Mouse (Mus musculus) limb, embryonic 13.5 days (tissue): Measurements from ENCODE around the gene Olfr686. TPM values are rescaled to one million over a fixed set of nuclear protein-coding genes. Genes with fewer than 3 reads are reported as not detected.

Source experiments
- ATAC-seq: fragments of 200-750 bp; cut with Nextera tagmentation; 2 replicates; pipeline ENCODE4 v1.8.0; 2017; ENCODE audit warnings: low read depth, moderate number of reproducible peaks, moderate TSS enrichment; ENCODE audit not compliant: low FRiP score
- H3K27ac ChIP-seq: fragments of 300-500 bp; sonication (generic); 2 replicates; pipeline ENCODE4 v1.5.1; 2015; ENCODE audit warnings: inconsistent platforms, mild to moderate bottlenecking, moderate library complexity
- H3K27me3 ChIP-seq: fragments of 300-500 bp; sonication (generic); 2 replicates; pipeline ENCODE4 v1.6.1; 2015; ENCODE audit warnings: mild to moderate bottlenecking, inconsistent platforms
- H3K36me3 ChIP-seq: fragments of 300-500 bp; sonication (generic); 2 replicates; pipeline ENCODE4 v1.6.1; 2015; ENCODE audit warnings: inconsistent platforms, mild to moderate bottlenecking, moderate library complexity
- H3K4me1 ChIP-seq: fragments of 300-500 bp; sonication (generic); 2 replicates; pipeline ENCODE4 v1.6.1; 2015; ENCODE audit warnings: inconsistent platforms
- H3K4me2 ChIP-seq: fragments of 300-500 bp; sonication (generic); replicated peaks from 2 replicates; pipeline ENCODE4 v1.6.1; 2015; ENCODE audit warnings: inconsistent platforms, mild to moderate bottlenecking, moderate library complexity
- H3K4me3 ChIP-seq: fragments of 300-500 bp; sonication (generic); 2 replicates; pipeline ENCODE4 v1.5.1; 2015; ENCODE audit warnings: moderate library complexity, mild to moderate bottlenecking, inconsistent platforms
- H3K9ac ChIP-seq: fragments of 300-500 bp; sonication (generic); 2 replicates; pipeline ENCODE4 v1.6.1; 2015; ENCODE audit warnings: mild to moderate bottlenecking, inconsistent platforms
- H3K9me3 ChIP-seq: fragments of 300-500 bp; sonication (generic); 2 replicates; pipeline ENCODE4 v1.6.1; 2016; ENCODE audit warnings: inconsistent platforms
- WGBS: fragments of 180-500 bp; shearing (Covaris S2); methylation state at CpG from one replicate; pipeline ENCODE4 v1.1.7; 2015; 5-methylcytosine and 5-hydroxymethylcytosine counted together
- polyA plus RNA-seq: library from polyadenylated mRNA; unstranded; fragments of >200 nt; fragmentation: Nextera tagmentation; extraction: Ambion mirVana; gene quantifications from 2 replicates; pipeline ENCODE4 v1.2.1, GENCODE M21; 2015

The Olfr686 gene
- polyA plus RNA-seq = not detected in 2 replicates

DNA sequence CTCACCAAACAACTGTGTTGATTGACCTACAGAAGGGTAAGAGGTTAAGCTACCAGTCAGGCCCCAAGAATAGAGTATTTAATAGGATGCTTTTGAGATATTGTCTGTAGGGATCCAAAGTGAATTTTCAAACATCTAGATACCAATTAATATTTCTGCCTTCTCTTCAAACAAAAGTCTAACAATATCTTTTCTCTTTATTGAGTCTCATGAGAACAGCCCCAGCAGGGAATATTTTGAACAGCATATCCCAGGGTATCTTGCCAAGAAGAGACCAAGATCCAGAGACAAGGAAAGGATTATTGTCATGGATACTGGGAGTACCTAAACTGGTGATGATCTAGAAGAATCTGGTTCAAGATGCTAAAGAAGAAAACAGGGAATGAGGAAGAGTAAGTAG, at the start of gene Olfr686:
TSS of gene Olfr686 (minus strand) at position 101 of the 400 bp plus-strand sequence.
- no peaks in the 10 kb centered on the region for H3K9me3 ChIP-seq
- no peaks in the 10 kb centered on the region for H3K27me3 ChIP-seq
- H3K4me2 ChIP-seq = no peak within 1 kb of the TSS
- H3K4me3 ChIP-seq = no peak within 1 kb of the TSS
- ATAC-seq = no peak
- no peak within 1 kb of the TSS for H3K9ac ChIP-seq
- H3K27ac ChIP-seq = no peak within 1 kb of the TSS
- no peaks in the 10 kb centered on the region for H3K36me3 ChIP-seq
- H3K4me1 ChIP-seq = no peaks in the 10 kb centered on the region

DNA sequence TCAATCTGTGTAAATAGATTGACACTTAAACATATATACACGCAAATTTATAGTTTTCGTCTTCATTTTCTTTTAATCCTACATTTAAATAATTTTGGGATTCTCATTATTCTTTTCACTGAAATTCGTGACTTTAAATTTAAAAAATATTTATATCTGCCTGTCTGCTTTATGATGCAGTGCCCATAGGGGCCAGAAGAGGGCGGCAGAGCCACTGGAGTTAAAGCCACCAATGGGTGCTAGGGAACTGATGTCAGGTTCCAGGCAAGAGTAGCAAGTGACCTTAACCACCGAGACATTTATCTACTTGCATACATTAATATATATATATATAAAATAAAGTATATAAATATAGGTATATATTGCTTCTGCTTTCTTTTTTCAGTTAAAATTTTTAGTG, 49.4 kb upstream of the Olfr686 start:
- Histone ChIP-seq H3K9me3 (no peaks in the 10 kb centered on the region), H3K4me2 (no peak overlapping the region), H3K27me3 (no peaks in the 10 kb centered on the region), H3K4me1 (no peaks in the 10 kb centered on the region), H3K4me3 (no peak overlapping the region), H3K27ac (no peak overlapping the region), H3K9ac (no peak overlapping the region), H3K36me3 (no peaks in the 10 kb centered on the region)
- 59% methylated on average over 5 of the region's 5 CpGs for WGBS
- ATAC-seq = no peak

DNA sequence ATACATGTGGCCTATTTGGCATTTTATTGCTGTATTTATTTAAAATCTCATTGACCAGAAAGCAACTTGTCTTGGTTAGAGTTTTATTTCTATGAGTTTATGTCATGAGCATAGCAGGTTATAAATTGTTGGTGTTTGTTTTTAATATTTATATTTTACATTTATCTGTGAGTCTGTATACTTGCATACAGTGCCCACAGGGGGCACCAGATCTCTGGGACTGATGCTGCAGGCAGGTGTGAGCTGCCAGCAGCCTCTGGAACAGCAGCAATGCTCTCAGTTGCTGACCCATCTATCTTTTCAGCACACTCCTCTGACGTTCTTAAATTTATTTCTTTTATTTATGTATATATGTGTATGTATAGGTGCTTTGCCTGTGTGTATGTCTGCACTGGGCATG, 40.9 kb upstream of the Olfr686 start:
- 63% methylated on average over 1 of the region's 1 CpGs for WGBS
- Histone ChIP-seq H3K9ac (no peak overlapping the region), H3K36me3 (no peaks in the 10 kb centered on the region), H3K27ac (no peak overlapping the region), H3K27me3 (no peaks in the 10 kb centered on the region), H3K4me1 (no peaks in the 10 kb centered on the region), H3K4me2 (no peak overlapping the region), H3K9me3 (no peaks in the 10 kb centered on the region), H3K4me3 (no peak overlapping the region)
- no peak for ATAC-seq

DNA sequence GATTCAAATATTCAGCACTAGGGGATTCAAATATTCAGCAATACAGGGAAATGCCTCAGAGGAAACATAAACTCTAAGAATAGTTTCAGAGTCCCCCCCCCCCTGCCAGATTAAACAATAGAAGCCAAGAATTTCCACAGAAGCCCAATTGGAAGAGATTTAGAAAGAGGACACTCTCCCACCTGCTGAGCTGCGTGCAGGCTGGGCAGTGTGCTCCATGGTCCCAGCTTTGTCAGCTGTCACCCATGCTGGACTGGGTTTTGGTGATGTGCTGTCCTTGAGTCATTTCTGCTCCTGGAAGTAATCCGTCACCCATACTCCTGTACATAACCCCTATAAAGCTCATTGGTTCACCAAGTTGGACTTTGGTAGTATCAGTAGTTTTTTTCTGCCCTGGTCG, 40.4 kb upstream of the Olfr686 start:
- no peak overlapping the region for H3K4me3 ChIP-seq
- H3K27me3 ChIP-seq = no peaks in the 10 kb centered on the region
- H3K4me1 ChIP-seq = no peaks in the 10 kb centered on the region
- WGBS = 90% methylated on average over 3 of the region's 3 CpGs
- no peak overlapping the region for H3K9ac ChIP-seq
- ATAC-seq = no peak
- no peaks in the 10 kb centered on the region for H3K9me3 ChIP-seq
- H3K4me2 ChIP-seq = no peak overlapping the region
- H3K27ac ChIP-seq = no peak overlapping the region
- H3K36me3 ChIP-seq = no peaks in the 10 kb centered on the region

DNA sequence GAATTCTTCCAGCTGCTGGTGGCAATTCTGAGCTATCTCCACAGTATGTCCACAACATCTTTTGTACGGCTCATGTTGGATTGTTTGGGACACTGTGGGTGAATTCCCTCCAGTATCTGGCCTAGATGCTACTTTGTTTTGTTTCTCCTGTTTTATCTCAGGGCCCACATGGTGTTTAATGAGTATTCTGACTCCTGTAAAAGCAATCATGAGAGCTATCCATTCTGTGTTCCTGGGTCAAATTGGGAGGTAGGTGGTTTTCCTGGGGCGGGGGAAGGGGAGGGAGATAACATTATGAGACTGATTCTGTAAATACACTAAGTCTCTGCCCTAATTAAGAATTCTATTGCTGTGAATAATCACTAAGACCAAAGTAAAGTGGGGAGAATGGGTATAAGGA, 22.1 kb upstream of the Olfr686 start:
- WGBS = 82% methylated on average over 2 of the region's 2 CpGs
- ATAC-seq = no peak
- no peak overlapping the region for H3K9ac ChIP-seq
- no peaks in the 10 kb centered on the region for H3K36me3 ChIP-seq
- H3K4me3 ChIP-seq = no peak overlapping the region
- no peaks in the 10 kb centered on the region for H3K27me3 ChIP-seq
- H3K27ac ChIP-seq = no peak overlapping the region
- H3K4me2 ChIP-seq = no peak overlapping the region
- no peaks in the 10 kb centered on the region for H3K4me1 ChIP-seq
- H3K9me3 ChIP-seq = no peaks in the 10 kb centered on the region

DNA sequence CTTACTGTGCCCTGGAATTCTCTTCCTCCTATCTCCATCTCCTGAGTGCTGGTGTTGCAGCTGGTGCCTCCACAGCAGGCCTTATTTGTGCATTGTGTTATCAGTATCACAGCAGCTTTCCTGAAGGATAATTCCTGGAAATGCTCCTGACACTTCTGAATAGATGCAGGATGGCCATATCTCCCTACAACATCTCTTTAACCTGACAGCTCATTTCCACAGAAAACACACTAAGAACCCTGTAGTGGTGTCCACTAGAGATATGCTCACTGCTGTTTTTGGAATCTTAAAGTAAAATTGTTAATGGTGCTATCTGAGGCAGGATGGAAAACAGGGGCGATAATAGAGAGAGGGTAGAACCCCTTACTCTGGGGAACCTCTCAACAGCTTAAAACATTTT, 20.9 kb upstream of the Olfr686 start:
- WGBS = 86% methylated on average over 1 of the region's 1 CpGs
- H3K9me3 ChIP-seq = no peaks in the 10 kb centered on the region

DNA sequence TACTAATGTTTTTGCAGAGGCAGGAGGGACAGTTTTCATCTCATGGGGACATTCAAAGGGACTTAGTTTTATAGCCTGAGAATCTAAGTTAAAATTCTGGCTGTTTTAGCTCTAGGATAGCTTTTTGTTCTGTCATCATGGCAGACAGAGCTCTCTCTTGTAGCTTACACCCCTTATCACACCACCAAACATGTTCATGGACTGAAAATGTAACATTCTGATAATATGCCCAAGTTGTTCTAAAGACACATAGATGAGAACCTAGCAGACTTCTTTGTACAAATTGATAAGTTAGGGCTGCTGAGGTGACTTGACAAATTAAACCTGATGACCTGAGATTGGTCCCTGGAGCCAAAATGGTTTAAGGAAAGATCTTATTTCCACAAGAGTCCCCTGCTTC, 19.4 kb upstream of the Olfr686 start:
- no peak for ATAC-seq
- no peak overlapping the region for H3K4me2 ChIP-seq
- no peak overlapping the region for H3K27ac ChIP-seq
- no peaks in the 10 kb centered on the region for H3K36me3 ChIP-seq
- H3K4me1 ChIP-seq = no peaks in the 10 kb centered on the region
- no peaks in the 10 kb centered on the region for H3K27me3 ChIP-seq
- H3K9ac ChIP-seq = no peak overlapping the region
- H3K9me3 ChIP-seq = no peaks in the 10 kb centered on the region
- H3K4me3 ChIP-seq = no peak overlapping the region

More for the DNA sequence above, 20.9 kb upstream of the Olfr686 start:
- no peak overlapping the region for H3K4me3 ChIP-seq
- H3K4me2 ChIP-seq = no peak overlapping the region
- no peak for ATAC-seq
- H3K27ac ChIP-seq = no peak overlapping the region
- H3K9ac ChIP-seq = no peak overlapping the region
- H3K36me3 ChIP-seq = no peaks in the 10 kb centered on the region
- no peaks in the 10 kb centered on the region for H3K27me3 ChIP-seq
- H3K4me1 ChIP-seq = no peaks in the 10 kb centered on the region

DNA sequence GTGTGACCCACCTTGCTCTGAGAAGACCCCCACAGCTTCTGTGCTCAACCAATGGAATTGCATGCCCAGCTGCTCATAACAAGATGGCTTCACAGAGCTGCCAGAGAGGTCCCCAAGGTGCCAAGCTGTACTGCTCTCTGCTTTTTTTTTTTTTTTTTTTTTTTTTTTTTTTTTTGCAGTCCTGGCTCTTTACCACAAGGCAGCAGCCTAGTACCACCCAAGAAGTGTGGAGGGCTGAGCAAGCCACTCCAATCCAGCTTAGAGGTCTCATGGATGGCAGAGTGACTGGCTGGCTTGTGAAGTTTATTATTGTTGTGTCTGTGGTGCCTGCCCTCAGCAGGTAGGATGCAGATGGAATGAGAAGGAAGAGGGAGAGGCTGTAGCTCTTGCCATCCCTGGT, 18.8 kb upstream of the Olfr686 start:
- Histone ChIP-seq H3K9ac (no peak overlapping the region), H3K4me2 (no peak overlapping the region), H3K4me1 (no peaks in the 10 kb centered on the region), H3K27ac (no peak overlapping the region), H3K36me3 (no peaks in the 10 kb centered on the region), H3K4me3 (no peak overlapping the region), H3K9me3 (no peaks in the 10 kb centered on the region), H3K27me3 (no peaks in the 10 kb centered on the region)
- no peak for ATAC-seq

DNA sequence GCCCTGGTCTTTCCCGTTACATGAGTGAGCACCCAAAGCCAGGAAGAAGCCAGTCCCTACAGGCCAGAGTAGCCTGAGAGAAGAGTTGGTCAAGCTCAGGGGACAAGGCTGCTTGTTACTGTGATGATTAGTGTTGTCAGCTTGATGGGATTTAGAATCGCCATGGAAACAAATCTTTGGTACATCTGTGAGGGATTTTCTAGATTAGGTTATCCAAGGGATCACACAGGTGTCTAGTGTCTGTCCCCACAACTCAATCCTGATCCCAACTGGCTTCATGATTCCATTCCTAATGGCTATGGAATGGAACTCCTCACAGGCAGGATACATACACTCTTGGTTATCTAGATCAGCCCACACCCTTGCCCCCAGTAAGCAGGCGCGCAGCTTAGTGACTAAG, 11.0 kb upstream of the Olfr686 start:
- H3K4me2 ChIP-seq = no peak overlapping the region
- no peaks in the 10 kb centered on the region for H3K4me1 ChIP-seq
- H3K27ac ChIP-seq = no peak overlapping the region
- no peaks in the 10 kb centered on the region for H3K27me3 ChIP-seq
- no peak for ATAC-seq
- H3K4me3 ChIP-seq = no peak overlapping the region
- WGBS = 82% methylated on average over 4 of the region's 4 CpGs
- no peaks in the 10 kb centered on the region for H3K36me3 ChIP-seq
- no peaks in the 10 kb centered on the region for H3K9me3 ChIP-seq
- no peak overlapping the region for H3K9ac ChIP-seq

DNA sequence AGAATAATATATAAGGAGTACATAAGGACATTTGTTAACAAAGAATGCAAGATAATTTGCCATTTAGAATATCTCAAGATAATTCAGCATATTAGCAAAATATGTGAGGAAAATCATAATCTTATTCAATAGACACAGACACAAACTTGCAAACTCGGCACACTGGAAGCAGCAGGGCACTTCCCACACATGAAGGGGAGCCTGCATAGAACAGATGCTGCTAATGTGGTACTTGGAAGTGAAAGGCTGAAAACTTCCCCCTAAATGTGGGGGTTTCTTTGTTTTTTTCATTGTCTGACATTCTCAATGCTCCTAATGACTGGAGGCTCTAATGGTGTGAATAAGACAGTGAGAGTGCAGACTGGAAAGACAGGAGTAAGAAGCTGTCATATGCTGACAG, 7.5 kb upstream of the Olfr686 start:
- ATAC-seq = no peak
- Histone ChIP-seq H3K4me2 (no peak overlapping the region), H3K27me3 (no peaks in the 10 kb centered on the region), H3K9ac (no peak overlapping the region), H3K27ac (no peak overlapping the region), H3K4me1 (no peaks in the 10 kb centered on the region), H3K36me3 (no peaks in the 10 kb centered on the region), H3K9me3 (no peaks in the 10 kb centered on the region), H3K4me3 (no peak overlapping the region)
- 68% methylated on average over 1 of the region's 1 CpGs for WGBS

DNA sequence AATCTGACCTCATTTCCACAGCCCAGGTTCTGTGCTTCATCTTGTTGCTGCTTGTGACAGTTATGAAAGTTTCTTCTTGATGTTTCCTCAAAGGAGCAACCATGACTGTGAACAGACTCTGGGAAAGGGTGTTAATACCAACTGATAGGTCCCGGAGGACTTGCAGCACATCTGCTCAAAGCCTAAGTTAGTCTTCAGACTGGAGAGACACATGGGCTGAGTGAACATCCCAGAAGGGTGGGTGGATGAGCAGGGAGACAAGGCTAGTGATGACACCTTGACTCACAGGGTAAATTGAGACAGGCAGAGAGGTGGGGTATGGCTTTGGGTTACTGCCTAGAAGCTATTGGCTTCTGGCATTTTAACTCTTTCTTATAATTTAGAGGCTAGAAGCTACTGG, 21.4 kb downstream of the Olfr686 start, which contains the start of gene Olfr685:
TSS of gene Olfr685 (minus strand) at position 101 of the 400 bp plus-strand sequence.
- no peak within 1 kb of the TSS for H3K9ac ChIP-seq
- H3K27ac ChIP-seq = no peak within 1 kb of the TSS
- no peaks in the 10 kb centered on the region for H3K9me3 ChIP-seq
- H3K4me3 ChIP-seq = no peak within 1 kb of the TSS
- no peaks in the 10 kb centered on the region for H3K4me1 ChIP-seq
- 79% methylated on average over 1 of the region's 1 CpGs for WGBS
- no peak for ATAC-seq
- H3K36me3 ChIP-seq = no peaks in the 10 kb centered on the region
- no peak within 1 kb of the TSS for H3K4me2 ChIP-seq
- H3K27me3 ChIP-seq = no peaks in the 10 kb centered on the region

DNA sequence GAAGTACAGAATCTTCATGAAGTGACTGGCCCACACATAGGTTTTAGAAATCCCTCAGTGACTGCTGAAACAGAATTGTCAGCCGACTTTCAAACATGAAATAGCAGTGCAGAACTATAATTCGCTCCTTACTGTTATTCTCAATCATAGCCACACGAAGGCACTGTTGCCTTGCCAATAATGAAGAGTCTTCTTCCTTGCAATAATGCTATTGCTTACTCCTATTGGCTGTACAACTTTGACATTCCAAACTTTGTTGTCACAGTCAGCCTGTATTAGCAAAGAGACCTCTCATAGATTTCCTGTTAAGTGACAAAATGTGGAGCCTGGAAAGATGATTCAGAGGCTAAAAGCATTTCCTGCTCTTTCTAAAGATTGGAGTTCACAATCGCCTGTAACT, 36.5 kb downstream of the Olfr686 start:
- no peaks in the 10 kb centered on the region for H3K9me3 ChIP-seq
- WGBS = 55% methylated on average over 4 of the region's 4 CpGs
- H3K4me3 ChIP-seq = no peak overlapping the region
- ATAC-seq = no peak
- H3K4me2 ChIP-seq = no peak overlapping the region
- no peaks in the 10 kb centered on the region for H3K36me3 ChIP-seq
- no peaks in the 10 kb centered on the region for H3K4me1 ChIP-seq
- no peak overlapping the region for H3K27ac ChIP-seq
- H3K27me3 ChIP-seq = no peaks in the 10 kb centered on the region
- H3K9ac ChIP-seq = no peak overlapping the region

DNA sequence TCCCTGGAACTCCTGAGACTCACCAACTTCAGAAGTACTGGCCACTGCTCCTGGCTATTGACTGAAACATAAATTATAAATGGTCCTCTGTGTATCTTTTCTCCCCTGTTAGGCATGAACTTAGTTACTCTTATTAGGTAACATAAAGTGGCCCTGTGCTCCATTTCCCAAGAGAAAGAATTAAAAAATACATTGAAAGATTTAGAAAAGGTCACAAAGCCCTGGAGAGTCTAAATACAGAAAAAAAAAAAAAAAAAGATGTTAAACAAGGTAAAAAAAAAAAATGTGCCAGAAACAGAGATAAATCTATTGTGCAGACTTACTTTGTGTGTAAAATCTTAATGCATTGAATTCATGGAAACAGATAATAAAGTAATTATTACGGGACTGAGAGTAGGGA, 43.7 kb downstream of the Olfr686 start, which contains the start of gene Olfr684:
TSS of gene Olfr684 (minus strand) at position 101 of the 400 bp plus-strand sequence.
- Histone ChIP-seq H3K4me3 (no peak within 1 kb of the TSS), H3K27me3 (no peaks in the 10 kb centered on the region), H3K4me1 (no peaks in the 10 kb centered on the region), H3K9ac (no peak within 1 kb of the TSS), H3K4me2 (no peak within 1 kb of the TSS), H3K9me3 (no peaks in the 10 kb centered on the region), H3K36me3 (no peaks in the 10 kb centered on the region), H3K27ac (no peak within 1 kb of the TSS)
- no peak for ATAC-seq
- WGBS = 45% methylated on average over 1 of the region's 1 CpGs
